Mouse (Mus musculus) cerebellum, adult 8-10 months (tissue): Measurements from ENCODE around the gene Foxn3.

Source experiments
- DNase-seq: peaks from one replicate; pipeline ENCODE4 v3.0.0; 2022

The Foxn3 gene

DNA sequence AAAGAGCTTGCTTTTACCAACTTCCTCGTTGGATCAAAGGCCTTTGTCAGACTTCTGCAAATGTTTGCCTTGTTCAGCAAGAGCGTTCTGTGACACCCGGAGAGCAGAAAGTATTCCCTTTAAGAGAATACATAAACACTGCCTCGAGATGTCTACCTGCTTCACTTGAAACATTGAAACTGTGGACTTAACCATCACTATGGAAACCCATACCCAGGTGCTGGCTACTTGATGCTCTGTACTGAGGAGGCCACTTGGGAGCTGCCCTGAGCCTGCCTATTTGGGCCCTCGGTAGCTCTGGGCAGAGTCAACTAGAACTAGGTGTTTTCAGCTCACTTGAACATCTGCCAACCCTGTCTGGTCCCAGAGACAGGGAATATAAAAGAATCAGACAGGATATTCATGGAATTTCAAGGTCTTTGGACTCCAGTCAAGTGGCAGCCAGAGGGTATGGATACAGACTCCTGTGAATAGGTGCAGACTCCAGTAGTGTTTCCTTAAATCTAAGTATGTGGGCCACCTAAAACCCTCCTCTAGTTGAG lies 323.1 kb downstream of the Foxn3 start:
- DNase-seq: no peak

- DNase-seq: no peak
Observed at GRCm38 (mm10) chr12:99239735-99240134, 323.6 kb downstream of the Foxn3 start.

- DNase-seq: no peak
Observed at GRCm38 (mm10) chr12:99237497-99237896, 325.9 kb downstream of the Foxn3 start.

GRCm38 (mm10) chr12:99234346-99234745 lies 329.0 kb downstream of the Foxn3 start:
- DNase-seq: no peak

DNA sequence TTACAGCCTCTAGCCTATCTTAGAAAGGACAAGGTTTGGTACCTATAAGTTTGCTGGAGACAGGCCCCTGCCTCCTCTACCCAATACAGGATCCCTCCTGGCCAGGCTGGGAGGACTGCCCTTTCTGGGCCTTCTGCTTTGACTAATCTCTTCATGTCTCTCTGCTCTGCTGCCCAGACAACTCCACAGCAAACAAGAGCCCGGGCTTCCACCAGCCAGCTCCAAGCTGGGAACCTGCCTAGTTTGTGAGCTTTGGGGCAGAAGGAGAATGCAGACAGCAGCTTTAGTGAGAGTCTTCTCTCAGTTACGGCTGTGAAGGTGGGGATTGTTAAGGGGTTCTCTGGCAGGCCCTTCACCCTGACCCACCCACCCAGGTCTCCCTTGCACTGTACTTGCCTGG lies 330.0 kb downstream of the Foxn3 start:
- no peak for DNase-seq

DNA sequence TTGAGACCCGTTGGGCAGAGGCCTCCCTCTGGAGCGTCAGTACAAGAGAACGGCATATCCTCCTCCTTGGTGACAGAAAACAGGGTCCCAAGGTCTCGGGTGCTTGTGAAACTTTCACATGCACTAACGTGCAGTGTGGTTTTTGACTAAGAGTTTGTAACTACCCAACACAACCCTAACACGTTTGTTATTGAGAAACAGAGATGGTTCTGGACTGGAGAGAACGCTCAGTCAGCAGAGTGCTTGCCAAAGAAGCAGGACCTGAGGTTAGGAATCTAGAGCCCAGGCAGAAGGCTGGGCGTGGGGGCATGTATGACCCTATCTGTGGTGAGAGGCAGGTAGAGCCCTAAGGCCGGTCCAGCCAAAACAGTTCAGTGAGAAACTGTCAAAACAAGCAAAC lies 330.9 kb downstream of the Foxn3 start:
- DNase-seq: no peak

DNA sequence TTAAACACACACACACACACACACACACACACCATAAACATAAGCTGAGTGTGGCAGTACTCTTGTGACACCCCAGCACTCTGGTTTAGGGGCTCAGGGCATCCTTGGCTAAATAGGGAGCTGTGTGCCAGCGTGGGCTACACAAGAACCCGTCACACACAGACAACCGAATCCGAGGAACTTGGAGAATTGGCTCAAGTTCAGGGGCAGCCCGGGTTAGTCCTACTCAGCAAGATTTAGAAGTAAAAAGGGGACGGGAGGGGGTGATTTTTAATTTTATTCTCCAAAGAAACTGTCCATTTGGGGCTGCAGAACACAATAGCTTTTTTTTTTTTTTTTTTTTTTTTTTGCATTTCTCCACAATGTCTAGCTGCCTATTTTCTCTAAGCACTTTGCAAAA lies 332.1 kb downstream of the Foxn3 start:
- no peak for DNase-seq

GRCm38 (mm10) chr12:99230783-99231048 lies 332.7 kb downstream of the Foxn3 start:
- DNase-seq: no peak

DNA sequence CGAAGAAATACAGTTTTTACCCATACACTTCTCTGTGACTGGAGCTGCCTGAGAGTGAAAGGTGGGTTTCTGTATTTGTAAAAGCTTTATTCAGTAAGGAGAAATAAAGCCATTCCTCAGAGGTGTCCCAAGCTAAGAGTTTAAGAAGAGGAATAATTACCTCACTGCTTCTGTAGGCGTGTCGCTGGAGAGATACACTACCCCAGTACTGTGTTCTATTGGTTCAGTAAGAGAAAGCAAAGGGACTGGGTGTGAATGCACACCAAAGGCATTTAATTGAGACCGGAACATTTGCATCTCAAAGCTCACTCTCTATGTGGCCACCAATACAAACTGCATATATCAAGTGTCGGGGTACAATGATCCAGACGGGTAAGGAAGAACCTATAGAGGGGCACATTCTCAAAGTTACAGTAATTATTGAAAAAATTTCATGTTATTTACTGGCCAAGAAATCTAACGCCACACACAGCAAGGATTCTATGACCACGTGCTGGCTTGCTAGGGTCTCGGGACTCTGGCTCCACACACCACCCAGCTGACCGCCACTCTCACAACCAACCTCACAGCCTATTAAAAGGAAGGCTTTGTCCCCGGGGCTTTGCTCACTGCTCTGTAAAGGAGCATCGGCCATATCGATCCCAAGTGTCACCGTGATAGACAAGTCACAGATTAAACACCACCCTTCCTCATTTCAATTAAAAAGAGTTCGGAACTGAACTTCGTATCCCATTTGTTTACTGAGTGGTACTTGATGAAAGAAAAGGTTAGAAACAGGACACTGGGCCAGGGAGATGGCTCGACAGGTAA lies 333.2 kb downstream of the Foxn3 start:
- DNase-seq: no peak

GRCm38 (mm10) chr12:99227313-99227952 lies 335.9 kb downstream of the Foxn3 start:
- no peak for DNase-seq

GRCm38 (mm10) chr12:99224863-99225603 lies 338.3 kb downstream of the Foxn3 start:
- no peak for DNase-seq

GRCm38 (mm10) chr12:99221087-99221846 lies 342.1 kb downstream of the Foxn3 start:
- no peak for DNase-seq

DNA sequence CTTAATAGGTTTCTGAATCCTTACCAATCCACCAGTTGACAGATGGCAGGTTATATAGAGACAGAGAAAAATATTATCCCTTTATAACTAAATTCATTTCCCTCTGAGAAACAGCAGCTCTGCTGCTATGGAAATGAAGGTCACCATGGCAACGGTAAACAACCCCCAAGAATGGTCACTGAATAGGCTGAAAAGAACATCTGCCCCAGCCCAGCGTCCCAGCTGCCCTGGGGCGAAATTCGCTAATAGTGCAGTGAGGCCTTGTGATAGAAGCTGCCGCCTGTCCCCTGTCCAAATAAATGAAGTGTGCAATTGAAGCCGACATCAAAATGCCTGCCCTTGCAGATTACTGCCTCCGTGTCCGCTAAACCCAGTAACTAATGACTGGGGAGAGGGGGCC lies 343.0 kb downstream of the Foxn3 start:
- no peak for DNase-seq

DNA sequence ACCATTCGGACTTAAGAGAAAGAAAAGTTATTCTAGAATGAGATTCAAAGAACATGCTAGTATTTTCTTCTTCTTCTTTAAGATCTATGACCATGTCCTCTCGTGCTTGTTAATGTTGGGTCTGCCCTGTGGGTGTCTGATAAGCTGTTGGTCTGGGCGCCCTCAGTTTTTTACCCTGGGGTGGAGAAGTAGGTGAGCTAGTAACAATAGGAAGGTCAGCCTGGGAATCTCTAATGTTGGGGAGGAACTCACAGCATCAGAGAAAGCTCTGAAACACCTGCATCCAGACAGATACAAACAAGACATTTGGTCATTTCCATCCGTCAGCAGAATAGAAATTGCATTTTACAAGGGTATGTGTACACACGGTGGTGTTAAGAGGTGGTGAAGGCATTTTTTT lies 343.6 kb downstream of the Foxn3 start:
- no peak for DNase-seq

DNA sequence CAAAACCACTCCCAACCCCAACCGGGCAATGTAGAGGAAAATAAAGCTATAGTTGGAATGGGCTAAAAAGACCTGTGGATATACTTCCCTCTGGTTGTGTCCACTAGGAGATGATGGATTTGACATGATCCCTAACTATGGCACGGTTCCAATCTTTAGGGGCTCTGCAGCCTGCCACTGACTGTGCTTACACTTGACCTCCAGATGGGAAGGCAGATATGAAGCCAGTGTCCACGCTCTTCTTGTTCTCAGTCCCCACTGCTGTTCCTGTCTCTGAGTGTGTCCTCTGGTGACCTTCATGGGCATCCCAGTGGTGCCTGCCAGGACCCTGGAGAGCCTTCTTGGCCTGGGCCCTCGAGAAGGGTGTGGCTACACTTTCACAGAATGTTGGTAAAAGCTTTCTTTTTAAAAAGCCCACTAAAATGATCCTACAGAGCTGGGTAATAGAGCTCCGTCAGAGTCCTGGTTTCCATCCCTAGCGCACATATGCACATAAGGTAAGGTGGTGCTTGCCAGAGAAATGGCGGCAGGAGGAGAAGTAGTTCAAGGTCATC lies 346.2 kb downstream of the Foxn3 start:
- no peak for DNase-seq

DNA sequence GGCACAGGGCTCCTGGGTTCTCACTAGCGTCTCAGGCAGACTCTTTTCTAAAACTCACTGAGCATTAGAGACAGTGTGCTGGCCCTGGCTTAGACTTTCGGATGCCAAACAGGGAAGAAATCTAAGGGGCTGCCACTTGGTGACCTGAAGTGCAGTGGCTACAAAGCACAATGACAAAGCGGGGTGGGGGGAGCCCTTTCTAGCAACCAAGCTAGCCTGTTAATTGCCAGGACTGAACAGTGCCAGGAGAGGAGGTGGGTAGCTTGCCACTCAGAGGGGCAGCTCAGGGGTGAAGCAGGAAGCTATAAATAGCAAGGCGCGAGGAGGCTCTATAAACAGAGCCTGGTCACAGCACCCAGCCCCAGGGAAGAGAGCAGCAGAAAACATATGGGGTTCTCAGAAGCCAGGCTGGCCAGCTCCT lies 347.0 kb downstream of the Foxn3 start:
- peak; percentile 64 for DNase-seq

DNA sequence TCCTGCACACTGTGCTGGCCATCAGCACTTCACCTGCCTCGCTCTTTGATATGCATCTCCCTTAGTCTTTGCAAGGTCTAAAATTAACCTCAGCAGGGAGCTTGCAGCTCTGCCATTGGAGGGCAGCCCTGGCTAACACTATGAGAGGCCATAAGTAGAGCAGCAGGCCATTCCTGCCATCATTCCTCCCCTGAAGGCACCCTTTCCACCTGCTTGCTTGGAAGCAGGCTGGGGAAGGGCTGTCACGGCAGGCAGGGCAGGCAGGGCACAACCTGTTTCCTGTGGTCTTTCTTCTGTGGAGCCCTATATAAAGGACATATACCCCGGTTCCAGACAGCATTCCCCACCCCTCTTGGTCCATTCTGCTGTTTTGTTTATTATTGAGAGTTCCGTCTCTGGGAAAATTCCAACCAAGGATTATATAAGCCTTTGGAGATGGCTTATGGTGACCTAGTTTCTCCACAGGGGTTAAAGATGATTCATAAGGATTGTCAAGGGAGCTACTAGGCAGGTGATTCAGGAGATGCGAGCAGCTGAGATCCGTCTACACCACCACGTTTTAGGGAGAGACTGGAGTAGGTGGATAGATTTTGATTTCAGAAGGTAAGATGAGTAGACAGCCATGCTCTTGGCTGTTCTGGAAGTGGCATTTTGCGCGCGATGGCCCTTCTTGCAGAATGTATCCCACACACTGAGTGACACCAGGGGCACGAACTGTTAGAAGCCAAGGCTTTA lies 347.7 kb downstream of the Foxn3 start:
- peak; percentile 89 for DNase-seq

- DNase-seq: no peak
Observed at GRCm38 (mm10) chr12:99214098-99214497, 349.3 kb downstream of the Foxn3 start.

DNA sequence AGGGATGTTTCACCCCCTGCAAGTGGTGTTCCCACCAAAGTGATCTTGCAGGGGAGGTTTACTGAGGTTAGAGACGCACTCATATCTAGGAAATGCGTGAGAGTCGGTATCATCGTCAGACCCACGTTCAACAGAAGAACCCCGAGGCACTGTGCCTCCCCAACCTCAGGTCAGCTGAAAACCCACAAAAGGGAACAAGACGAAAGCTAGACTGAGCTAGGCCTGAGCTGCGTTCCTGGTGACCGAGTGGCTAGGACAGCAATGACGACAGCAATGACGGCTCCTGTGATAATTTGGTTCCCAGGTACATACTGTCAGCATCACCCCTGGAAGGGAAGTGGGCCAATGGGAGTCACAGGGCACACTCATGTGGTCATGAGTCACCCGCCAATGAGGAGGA lies 350.2 kb downstream of the Foxn3 start:
- no peak for DNase-seq

- no peak for DNase-seq
Observed at GRCm38 (mm10) chr12:99209801-99210200, 353.6 kb downstream of the Foxn3 start.

- DNase-seq: no peak
Observed at GRCm38 (mm10) chr12:99208251-99208650, 355.1 kb downstream of the Foxn3 start.

GRCm38 (mm10) chr12:99207014-99207612 lies 356.3 kb downstream of the Foxn3 start:
- DNase-seq: no peak
